Mouse (Mus musculus) liver, embryonic 15.5 days (tissue): ENCODE results near the gene Wwp2. TPM values are rescaled to one million over a fixed set of nuclear protein-coding genes. Genes with fewer than 3 reads are reported as not detected.
A peak's percentile ranks its signal among the peaks of the same experiment; 100 is the strongest.

Source experiments
- ATAC-seq: fragments of 200-750 bp; cut with Nextera tagmentation; 2 replicates; pipeline ENCODE4 v1.8.0; 2017; ENCODE audit warnings: moderate number of reproducible peaks, mild to moderate bottlenecking, moderate library complexity; ENCODE audit not compliant: insufficient read depth
- H3K27ac ChIP-seq: fragments of 300-500 bp; sonication (generic); replicated peaks from 2 replicates; pipeline ENCODE4 v1.5.1; 2015; ENCODE audit warnings: mild to moderate bottlenecking, inconsistent platforms
- H3K27me3 ChIP-seq: fragments of 300-500 bp; sonication (generic); 2 replicates; pipeline ENCODE4 v1.6.1; 2015; ENCODE audit warnings: mild to moderate bottlenecking, inconsistent platforms
- H3K36me3 ChIP-seq: fragments of 300-500 bp; sonication (generic); replicated peaks from 2 replicates; pipeline ENCODE4 v1.6.1; 2015; ENCODE audit warnings: moderate library complexity, mild to moderate bottlenecking, inconsistent platforms
- H3K4me1 ChIP-seq: fragments of 300-500 bp; sonication (generic); replicated peaks from 2 replicates; pipeline ENCODE4 v1.6.1; 2015; ENCODE audit warnings: inconsistent platforms
- H3K4me2 ChIP-seq: fragments of 300-500 bp; sonication (generic); 2 replicates; pipeline ENCODE4 v1.6.1; 2015; ENCODE audit warnings: moderate library complexity, mild to moderate bottlenecking, inconsistent platforms
- H3K4me3 ChIP-seq: fragments of 300-500 bp; sonication (generic); replicated peaks from 2 replicates; pipeline ENCODE4 v1.5.1; 2015; ENCODE audit warnings: mild to moderate bottlenecking, inconsistent platforms
- H3K9ac ChIP-seq: fragments of 300-500 bp; sonication (generic); 2 replicates; pipeline ENCODE4 v1.6.1; 2015; ENCODE audit warnings: moderate library complexity, mild to moderate bottlenecking, inconsistent platforms
- H3K9me3 ChIP-seq: fragments of 300-500 bp; sonication (generic); replicated peaks from 2 replicates; pipeline ENCODE4 v1.6.1; 2016; ENCODE audit warnings: inconsistent platforms
- WGBS: fragments of 180-500 bp; shearing (Covaris S2); methylation state at CpG from one replicate; pipeline ENCODE4 v1.1.7; 2015; ENCODE audit warnings: mixed read lengths; ENCODE audit not compliant: insufficient replicate concordance; 5-methylcytosine and 5-hydroxymethylcytosine counted together
- polyA plus RNA-seq: library from polyadenylated mRNA; unstranded; fragments of >200 nt; fragmentation: Nextera tagmentation; extraction: Ambion mirVana; gene quantifications from 2 replicates; pipeline ENCODE4 v1.2.1, GENCODE M21; 2015

The Wwp2 gene
- polyA plus RNA-seq, 1 experiment from 2014 or later: 32.3 TPM

GRCm38 (mm10) chr8:107435421-107435961 lies 674 bp upstream of the Wwp2 start:
- 24% methylated on average over 11 of the region's 11 CpGs for WGBS
- Histone ChIP-seq H3K27me3 (no peaks in the 10 kb centered on the region), H3K4me2 (peak overlapping the region; percentile 76), H3K4me3 (peak overlapping the region; percentile 94), H3K9ac (peak overlapping the region; percentile 97), H3K36me3 (no peaks in the 10 kb centered on the region), H3K9me3 (no peaks in the 10 kb centered on the region), H3K4me1 (peaks cover 42% of the 10 kb centered on the region), H3K27ac (peak overlapping the region; percentile 99)
- no peak for ATAC-seq

GRCm38 (mm10) chr8:107436841-107437421 lies 766 bp downstream of the Wwp2 start:
- Histone ChIP-seq H3K27ac (peak overlapping the region; percentile 99), H3K9ac (peak overlapping the region; percentile 97), H3K4me1 (peaks cover 53% of the 10 kb centered on the region), H3K27me3 (no peaks in the 10 kb centered on the region), H3K4me2 (peak overlapping the region; percentile 76), H3K9me3 (no peaks in the 10 kb centered on the region), H3K36me3 (no peaks in the 10 kb centered on the region), H3K4me3 (peak overlapping the region; percentile 94)
- peak; percentile 74 for ATAC-seq
- WGBS: 2% methylated on average over 16 of the region's 16 CpGs

- H3K4me2 ChIP-seq: peak overlapping the region; percentile 76
- H3K4me3 ChIP-seq: peak overlapping the region; percentile 94
- 64% methylated on average over 2 of the region's 2 CpGs for WGBS
- H3K36me3 ChIP-seq: no peaks in the 10 kb centered on the region
- no peaks in the 10 kb centered on the region for H3K27me3 ChIP-seq
- peaks cover 53% of the 10 kb centered on the region for H3K4me1 ChIP-seq
- peak overlapping the region; percentile 99 for H3K27ac ChIP-seq
- peak overlapping the region; percentile 97 for H3K9ac ChIP-seq
- no peaks in the 10 kb centered on the region for H3K9me3 ChIP-seq
- no peak for ATAC-seq
These were observed 1.5 kb downstream of the Wwp2 start for GRCm38 (mm10) chr8:107437711-107438110.

GRCm38 (mm10) chr8:107439880-107440625 lies 3.9 kb downstream of the Wwp2 start:
- peak; percentile 60 for ATAC-seq
- Histone ChIP-seq H3K9ac (0 out of 2 replicates have a peak overlapping the region, but pooled peaks have one; percentile 6), H3K27me3 (no peaks in the 10 kb centered on the region), H3K27ac (peak overlapping the region; percentile 67), H3K4me3 (no peak overlapping the region; the same call in 1 of the 2 replicates), H3K4me2 (peak overlapping the region; percentile 42), H3K36me3 (no peaks in the 10 kb centered on the region), H3K4me1 (peaks cover 62% of the 10 kb centered on the region), H3K9me3 (no peaks in the 10 kb centered on the region)
- 51% methylated on average over 3 of the region's 3 CpGs for WGBS

- Histone ChIP-seq H3K4me3 (no peak overlapping the region), H3K9ac (no peak overlapping the region), H3K36me3 (no peaks in the 10 kb centered on the region), H3K27me3 (no peaks in the 10 kb centered on the region), H3K9me3 (no peaks in the 10 kb centered on the region), H3K4me1 (peaks cover 61% of the 10 kb centered on the region), H3K4me2 (no peak overlapping the region), H3K27ac (no peak overlapping the region)
- 74% methylated on average over 3 of the region's 3 CpGs for WGBS
- no peak for ATAC-seq
These were observed 8.5 kb downstream of the Wwp2 start for GRCm38 (mm10) chr8:107444626-107445025.

GRCm38 (mm10) chr8:107447713-107448112 lies 11.5 kb downstream of the Wwp2 start:
- Histone ChIP-seq H3K9ac (no peak overlapping the region), H3K4me2 (no peak overlapping the region), H3K27me3 (no peaks in the 10 kb centered on the region), H3K4me1 (peaks cover 45% of the 10 kb centered on the region), H3K36me3 (peaks cover 4% of the 10 kb centered on the region), H3K27ac (no peak overlapping the region), H3K9me3 (no peaks in the 10 kb centered on the region), H3K4me3 (no peak overlapping the region)
- no peak for ATAC-seq

GRCm38 (mm10) chr8:107448382-107448889 lies 12.3 kb downstream of the Wwp2 start:
- Histone ChIP-seq H3K9ac (no peak overlapping the region), H3K4me3 (no peak overlapping the region), H3K36me3 (peaks cover 11% of the 10 kb centered on the region), H3K27ac (peak overlapping the region; percentile 60), H3K4me2 (peak overlapping the region; percentile 34), H3K4me1 (peaks cover 37% of the 10 kb centered on the region), H3K27me3 (no peaks in the 10 kb centered on the region), H3K9me3 (no peaks in the 10 kb centered on the region)
- 60% methylated on average over 4 of the region's 4 CpGs for WGBS
- peak; percentile 70 for ATAC-seq

GRCm38 (mm10) chr8:107449130-107449529 lies 13.0 kb downstream of the Wwp2 start:
- Histone ChIP-seq H3K27ac (0 out of 2 replicates have a peak overlapping the region, but pooled peaks have one; percentile 30), H3K9ac (no peak overlapping the region), H3K4me3 (no peak overlapping the region), H3K27me3 (no peaks in the 10 kb centered on the region), H3K4me2 (peak overlapping the region; percentile 34), H3K4me1 (peaks cover 36% of the 10 kb centered on the region), H3K9me3 (no peaks in the 10 kb centered on the region), H3K36me3 (peaks cover 17% of the 10 kb centered on the region)
- no peak for ATAC-seq
- 54% methylated on average over 8 of the region's 8 CpGs for WGBS

GRCm38 (mm10) chr8:107449655-107450054 lies 13.5 kb downstream of the Wwp2 start:
- Histone ChIP-seq H3K9me3 (no peaks in the 10 kb centered on the region), H3K27me3 (no peaks in the 10 kb centered on the region), H3K9ac (no peak overlapping the region), H3K36me3 (peaks cover 21% of the 10 kb centered on the region), H3K4me3 (no peak overlapping the region), H3K4me2 (peak overlapping the region; percentile 34; the same call in 1 of the 2 replicates), H3K27ac (0 out of 2 replicates have a peak overlapping the region, but pooled peaks have one; percentile 30), H3K4me1 (peaks cover 36% of the 10 kb centered on the region)
- ATAC-seq: no peak
- 60% methylated on average over 6 of the region's 6 CpGs for WGBS

- WGBS: 82% methylated on average over 13 of the region's 13 CpGs
- H3K36me3 ChIP-seq: peaks cover 35% of the 10 kb centered on the region
- H3K4me2 ChIP-seq: no peak overlapping the region
- no peaks in the 10 kb centered on the region for H3K27me3 ChIP-seq
- ATAC-seq: no peak
- no peak overlapping the region for H3K4me3 ChIP-seq
- H3K27ac ChIP-seq: no peak overlapping the region
- H3K9me3 ChIP-seq: no peaks in the 10 kb centered on the region
- H3K4me1 ChIP-seq: peaks cover 32% of the 10 kb centered on the region
- no peak overlapping the region for H3K9ac ChIP-seq
These were observed 15.4 kb downstream of the Wwp2 start for GRCm38 (mm10) chr8:107451414-107452066.

- Histone ChIP-seq H3K27ac (no peak overlapping the region), H3K4me2 (no peak overlapping the region), H3K27me3 (no peaks in the 10 kb centered on the region), H3K4me3 (no peak overlapping the region), H3K9ac (no peak overlapping the region), H3K4me1 (peaks cover 16% of the 10 kb centered on the region), H3K9me3 (no peaks in the 10 kb centered on the region), H3K36me3 (peaks cover 52% of the 10 kb centered on the region)
- 0 out of 2 replicates have a peak, but pooled peaks have one; percentile 25 for ATAC-seq
- WGBS: 83% methylated on average over 11 of the region's 11 CpGs
These were observed 17.2 kb downstream of the Wwp2 start for GRCm38 (mm10) chr8:107453386-107453785.
